Mouse (Mus musculus): Measurements from ENCODE around the gene Iqgap2. TPM values are rescaled to one million over a fixed set of nuclear protein-coding genes. Genes with fewer than 3 reads are reported as not detected.

Iqgap2 gene
- total RNA-seq, 2 experiments from 2014 or later, result 3.1 to 3.3 TPM

DNA sequence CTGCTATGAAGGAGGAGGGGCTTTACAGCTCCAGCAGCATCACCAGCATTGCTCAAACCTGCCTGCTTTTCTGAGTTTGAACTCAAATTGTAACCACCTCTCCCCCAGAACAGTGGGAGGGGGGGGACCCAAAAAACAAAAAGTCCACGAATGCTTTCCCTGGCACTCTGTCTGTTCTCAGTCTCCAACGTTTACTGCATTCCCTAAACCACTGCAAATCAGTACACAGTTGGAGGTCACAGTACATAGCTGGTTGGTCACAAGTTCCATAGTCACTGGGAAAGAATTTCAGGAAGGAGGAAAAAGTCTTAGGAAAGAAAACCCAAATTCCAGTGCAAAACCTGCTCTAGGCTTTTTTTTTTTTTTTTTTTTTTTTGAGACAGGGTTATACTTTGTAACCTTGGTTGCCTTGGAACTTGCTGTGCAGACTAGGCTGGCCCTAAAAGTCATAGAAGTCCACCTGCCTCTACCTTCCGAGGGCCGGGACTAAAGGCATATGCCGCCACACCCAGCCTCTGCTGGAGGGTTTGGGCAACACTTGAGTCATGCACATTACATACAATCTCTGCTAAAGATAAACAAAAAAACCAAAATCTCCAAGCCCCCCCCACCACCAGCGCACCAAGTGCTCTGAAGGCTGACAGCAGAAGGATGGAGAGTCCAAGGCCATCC lies 283.2 kb downstream of the Iqgap2 start:
- no peak for DNase-seq
- intact Hi-C loops (cut with DNase I), result no loop called here

- intact Hi-C loops (cut with DNase I), result no loop called here
- no peak for DNase-seq
These were observed 284.7 kb downstream of the Iqgap2 start for GRCm38 (mm10) chr13:95607019-95607418.

- intact Hi-C loops (cut with DNase I), result no loop called here
- DNase-seq, result no peak
These were observed 287.4 kb downstream of the Iqgap2 start for GRCm38 (mm10) chr13:95604288-95604687.

- no peak for DNase-seq
- intact Hi-C loops (cut with DNase I), result no loop called here
These were observed 291.8 kb downstream of the Iqgap2 start for GRCm38 (mm10) chr13:95599833-95600359.

DNA sequence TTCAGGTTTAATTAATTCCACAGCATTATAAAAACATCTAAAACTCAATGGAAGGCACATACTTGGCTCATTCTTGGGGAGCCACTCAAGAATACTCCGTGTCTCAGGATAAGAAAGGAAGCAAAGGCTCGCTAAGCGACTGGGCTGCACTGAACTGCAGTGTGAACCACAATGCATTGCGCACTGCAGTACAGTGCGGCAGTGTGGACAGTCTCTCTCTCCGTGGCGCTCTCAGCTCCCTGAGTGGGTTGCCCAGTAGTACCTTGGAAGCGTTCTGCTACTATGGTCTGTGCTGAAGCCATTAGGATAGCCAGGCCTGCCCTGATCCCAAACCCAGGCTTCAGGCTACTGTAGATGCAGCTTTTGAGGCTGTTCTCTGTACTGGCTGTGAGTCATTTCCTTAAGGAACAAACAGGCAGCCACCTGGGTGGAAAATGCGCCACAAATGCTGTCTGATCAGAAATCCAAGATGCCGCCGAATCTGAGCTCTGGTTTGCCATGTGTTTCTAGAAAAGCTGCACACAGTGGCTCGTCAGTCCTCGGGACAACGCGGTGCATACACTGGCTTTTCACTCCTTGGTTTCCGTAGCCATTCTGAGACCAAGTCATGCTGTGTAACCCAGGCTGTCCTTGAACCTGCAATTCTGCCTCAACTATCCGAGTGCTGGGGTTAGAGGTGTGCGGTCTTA lies 293.3 kb downstream of the Iqgap2 start:
- no peak for DNase-seq
- intact Hi-C loops (cut with DNase I), result no loop called here

- intact Hi-C loops (cut with DNase I), result no loop called here
- no peak for DNase-seq
These were observed 294.1 kb downstream of the Iqgap2 start for GRCm38 (mm10) chr13:95597578-95597977.

GRCm38 (mm10) chr13:95596689-95597088 lies 295.0 kb downstream of the Iqgap2 start:
- intact Hi-C loops (cut with DNase I), result no loop called here
- no peak for DNase-seq

- intact Hi-C loops (cut with DNase I), result no loop called here
These were observed 295.8 kb downstream of the Iqgap2 start for GRCm38 (mm10) chr13:95595921-95596320.

DNA sequence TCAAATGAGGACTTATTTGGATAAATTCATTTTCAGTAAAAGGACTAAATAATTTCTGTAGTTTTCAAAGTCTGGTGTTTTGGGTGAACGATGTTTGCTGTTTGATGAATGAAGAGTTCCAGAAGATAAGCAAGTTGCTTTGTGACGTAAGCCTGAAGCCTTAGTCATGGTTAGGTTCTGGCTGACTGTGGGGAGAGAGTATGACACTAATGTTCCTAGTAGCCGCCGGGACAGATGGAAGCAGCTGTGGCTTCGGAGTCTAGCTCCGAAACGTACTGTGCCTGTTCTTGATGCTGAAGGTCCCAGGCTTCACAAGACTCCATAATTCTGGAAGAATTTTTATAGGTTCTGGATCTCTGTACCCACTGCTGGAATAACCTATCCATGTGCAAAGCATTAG lies 296.3 kb downstream of the Iqgap2 start:
- peak; percentile 52 to 64 for DNase-seq
- intact Hi-C loops (cut with DNase I), result no loop called here

More at GRCm38 (mm10) chr13:95595921-95596320, 295.8 kb downstream of the Iqgap2 start:
- no peak for DNase-seq

GRCm38 (mm10) chr13:95592860-95593259 lies 298.9 kb downstream of the Iqgap2 start:
- DNase-seq, result no peak
- intact Hi-C loops (cut with DNase I), result no loop called here

GRCm38 (mm10) chr13:95591606-95592005 lies 300.1 kb downstream of the Iqgap2 start:
- intact Hi-C loops (cut with DNase I), result no loop called here
- no peak for DNase-seq

- no peak for DNase-seq
- intact Hi-C loops (cut with DNase I), result no loop called here
These were observed 304.1 kb downstream of the Iqgap2 start for GRCm38 (mm10) chr13:95587628-95588027.

DNA sequence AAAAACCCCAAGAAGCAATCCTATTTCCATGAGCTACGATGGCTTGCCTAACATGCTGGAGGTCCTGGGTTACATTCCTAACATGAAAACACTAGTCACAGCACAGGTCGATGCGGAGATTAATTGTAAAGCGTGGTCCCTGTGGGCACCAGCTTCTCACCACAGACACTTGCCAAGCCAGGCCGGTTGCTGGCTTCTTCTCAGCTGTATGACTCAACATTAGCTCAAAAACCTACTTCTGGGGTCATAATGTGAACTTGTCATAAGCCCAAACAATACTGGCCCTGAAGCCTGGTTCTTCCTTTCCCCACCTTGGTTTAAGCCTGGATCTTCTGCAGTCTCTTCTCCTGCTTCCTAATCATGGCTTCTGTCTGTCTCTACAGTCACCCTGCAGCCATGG lies 306.8 kb downstream of the Iqgap2 start:
- intact Hi-C loops (cut with DNase I), result no loop called here
- no peak for DNase-seq

DNA sequence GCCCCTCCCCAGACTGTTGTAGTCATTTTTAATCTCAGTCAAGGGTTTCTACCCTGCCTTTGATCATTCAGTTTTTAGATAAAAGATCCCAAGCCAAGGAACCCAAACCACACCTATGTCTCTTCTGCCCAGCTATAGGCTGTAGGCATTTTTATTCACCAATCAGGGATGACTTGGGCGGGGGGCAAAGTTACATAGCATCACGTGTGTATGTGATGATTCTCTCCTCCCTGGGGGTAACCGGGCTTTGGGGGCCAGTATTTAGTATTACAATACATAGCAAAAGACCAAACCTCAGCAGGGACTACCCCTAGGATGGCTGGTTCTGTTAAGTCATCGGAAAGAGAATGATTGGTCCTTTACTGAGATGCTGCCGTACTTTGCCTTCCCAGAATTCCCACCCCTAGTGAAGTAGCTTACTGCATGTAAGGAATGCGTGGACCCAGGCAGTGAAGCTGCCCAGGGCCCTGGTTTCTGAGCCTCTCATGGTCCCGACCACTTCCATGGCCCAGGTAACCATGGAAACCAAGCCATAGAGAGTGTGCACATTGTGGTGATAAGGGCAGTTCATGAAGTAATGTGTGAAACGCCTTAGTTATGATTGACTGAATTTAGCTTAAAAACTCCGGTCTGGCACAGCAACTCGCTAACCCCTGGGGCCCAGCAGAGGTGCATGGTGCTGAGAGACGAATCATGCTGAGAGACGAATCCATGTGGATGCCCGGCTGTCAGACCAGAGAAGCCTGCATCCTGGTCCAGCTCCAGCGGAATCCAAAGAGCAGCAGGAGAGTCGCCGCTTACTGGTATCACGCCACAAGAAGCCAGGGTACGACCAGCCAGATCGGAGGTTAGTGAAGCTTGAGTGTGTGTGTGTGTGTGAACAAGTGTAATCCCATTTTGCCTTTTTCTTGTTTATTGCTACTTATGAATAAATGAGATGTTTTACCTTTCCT lies 308.2 kb downstream of the Iqgap2 start:
- DNase-seq, result peak in 1 of 2 experiments; percentile 16
- intact Hi-C loops (cut with DNase I), result no loop called here

- DNase-seq, result no peak
- intact Hi-C loops (cut with DNase I), result no loop called here
These were observed 309.9 kb downstream of the Iqgap2 start for GRCm38 (mm10) chr13:95581850-95582249.

- no peak for DNase-seq
- intact Hi-C loops (cut with DNase I), result no loop called here
These were observed 313.6 kb downstream of the Iqgap2 start for GRCm38 (mm10) chr13:95578016-95578697.
